Mouse (Mus musculus) CH12.LX (cell line): ENCODE measurements around the gene Sec14l1.

ENCODE experiments used
- CTCF ChIP-seq, 2 experiments: IDR thresholded peaks in 1 of 2; conservative IDR thresholded peaks in 1 of 2; 2 replicates each; pipeline ENCODE4 v1.5.1; 2011 to 2012; ENCODE audit warnings: low read depth in 2 of 2, low read length in 2 of 2, improper control_type of control experiment in 1 of 2, inconsistent platforms in 1 of 2, mild to moderate bottlenecking in 1 of 2, moderate library complexity in 1 of 2
- ELF1 ChIP-seq: IDR thresholded peaks from 2 replicates; pipeline ENCODE4 v1.6.1; 2014; ENCODE audit warnings: low read depth, mild to moderate bottlenecking, inconsistent platforms, low read length, improper control_type of control experiment
- EP300 ChIP-seq: IDR thresholded peaks from 2 replicates; pipeline ENCODE4 v1.6.1; 2011; ENCODE audit warnings: low read length, improper control_type of control experiment
- KAT2A ChIP-seq: IDR thresholded peaks from 2 replicates; pipeline ENCODE4 v1.6.1; 2012; ENCODE audit warnings: low read length, improper control_type of control experiment, inconsistent platforms; ENCODE audit not compliant: insufficient replicate concordance
- POLR2AphosphoS2 ChIP-seq: IDR thresholded peaks from 2 replicates; pipeline ENCODE4 v1.6.1; 2011; ENCODE audit warnings: low read depth, low read length, improper control_type of control experiment
- TBP ChIP-seq: conservative IDR thresholded peaks from 2 replicates; pipeline ENCODE4 v1.6.1; 2011; ENCODE audit warnings: low read depth, low read length, improper control_type of control experiment
- TCF12 ChIP-seq: IDR thresholded peaks from 2 replicates; pipeline ENCODE4 v1.6.1; 2014; ENCODE audit warnings: low read depth, mild to moderate bottlenecking, inconsistent platforms, low read length, improper control_type of control experiment
- USF1 ChIP-seq: IDR thresholded peaks from 2 replicates; pipeline ENCODE4 v1.6.1; 2014; ENCODE audit warnings: low read depth, mild to moderate bottlenecking, inconsistent platforms, low read length, improper control_type of control experiment
- ZMIZ1 ChIP-seq: IDR thresholded peaks from 2 replicates; pipeline ENCODE4 v1.6.1; 2012; ENCODE audit warnings: low read depth, mild to moderate bottlenecking, inconsistent platforms, low read length, improper control_type of control experiment

DNA sequence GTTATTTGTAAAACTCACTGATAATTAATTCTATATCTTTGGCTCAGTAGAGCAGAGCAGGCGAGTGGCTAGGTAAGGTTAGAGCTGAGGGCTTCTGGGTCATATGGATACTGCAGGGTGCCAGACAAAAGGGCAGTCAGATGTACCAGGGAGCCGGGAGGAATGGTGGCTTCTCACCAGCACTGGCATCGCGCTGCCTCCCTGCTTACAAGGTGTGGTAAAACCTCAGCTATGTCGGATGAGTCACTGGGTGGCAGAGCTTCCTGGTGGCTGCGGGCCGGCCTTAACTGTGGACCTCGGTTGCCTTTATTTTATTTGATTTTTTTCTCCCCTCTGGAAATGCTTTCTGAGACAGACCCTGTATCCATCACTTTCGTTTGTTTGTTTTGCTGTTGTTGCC, 90.5 kb downstream of the Sec14l1 start:
- TF ChIP-seq KAT2A (no peak), ZMIZ1 (no peak), CTCF (conservative IDR thresholded peaks at IDR 0.05 in 1 of 2, IDR thresholded peaks at IDR 0.05 in 1 of 2; ENCODE audit: low read depth in 2 of 2, low read length in 2 of 2) (no peak), TBP (no peak), EP300 (no peak), POLR2AphosphoS2 (no peak), TCF12 (no peak), ELF1 (no peak), USF1 (no peak)
